Mouse (Mus musculus) right cerebral cortex, adult 2 months (tissue): Measurements from ENCODE around the gene Omp.
A peak's percentile ranks its signal among the peaks of the same experiment; 100 is the strongest.

Experiments used
- DNase-seq, 2 experiments: peaks; one replicate each; pipeline ENCODE4 v3.0.0; 2021 to 2022; ENCODE audit warnings: low spot score in 2 of 2

The Omp gene

DNA sequence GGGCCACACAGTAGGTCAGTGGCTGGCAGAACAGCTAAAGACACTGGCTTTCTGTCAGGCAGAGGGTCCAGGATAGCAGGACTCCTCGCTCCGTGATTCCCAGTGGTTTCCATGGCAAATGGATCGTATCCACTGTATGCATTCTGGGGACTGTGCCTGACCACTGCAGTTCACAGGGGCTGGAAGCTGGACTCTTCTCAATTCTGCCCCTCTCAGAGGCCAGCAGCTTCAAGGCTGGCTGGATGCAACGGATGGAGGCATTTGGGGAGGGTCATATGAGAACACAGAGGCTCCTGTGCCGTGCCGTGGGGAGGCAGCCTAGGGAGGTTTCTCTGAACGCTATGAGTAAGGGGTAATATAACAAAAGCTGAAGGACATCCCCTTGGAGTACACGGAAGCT, 3.1 kb downstream of the Omp start:
- no peak for DNase-seq

- DNase-seq = no peak
Observed at GRCm38 (mm10) chr7:98141206-98141605, 4.1 kb downstream of the Omp start.

- no peak for DNase-seq
Observed at GRCm38 (mm10) chr7:98140597-98140996, 4.7 kb downstream of the Omp start.

- no peak for DNase-seq
Observed at GRCm38 (mm10) chr7:98139216-98139615, 6.1 kb downstream of the Omp start.

DNA sequence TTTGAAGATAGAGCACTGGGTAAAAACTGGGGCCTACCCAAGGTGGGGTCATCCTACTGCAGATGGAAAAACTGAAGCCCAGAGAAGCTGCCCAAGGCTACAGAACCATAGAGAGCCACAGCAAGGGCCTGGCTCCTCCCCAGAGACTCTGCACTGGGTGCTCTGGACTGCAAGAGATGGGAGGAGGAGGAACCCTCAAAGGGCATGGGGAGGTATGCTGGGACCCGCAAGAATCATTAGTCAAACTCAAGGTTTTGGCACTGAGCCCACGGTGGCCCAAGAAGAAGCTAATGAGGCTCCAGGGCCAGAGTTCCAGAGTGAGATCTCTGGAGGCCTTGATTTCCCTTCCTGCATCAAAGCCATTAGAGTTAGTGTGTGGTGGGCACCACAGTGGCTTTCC, 7.3 kb downstream of the Omp start:
- no peak for DNase-seq

DNA sequence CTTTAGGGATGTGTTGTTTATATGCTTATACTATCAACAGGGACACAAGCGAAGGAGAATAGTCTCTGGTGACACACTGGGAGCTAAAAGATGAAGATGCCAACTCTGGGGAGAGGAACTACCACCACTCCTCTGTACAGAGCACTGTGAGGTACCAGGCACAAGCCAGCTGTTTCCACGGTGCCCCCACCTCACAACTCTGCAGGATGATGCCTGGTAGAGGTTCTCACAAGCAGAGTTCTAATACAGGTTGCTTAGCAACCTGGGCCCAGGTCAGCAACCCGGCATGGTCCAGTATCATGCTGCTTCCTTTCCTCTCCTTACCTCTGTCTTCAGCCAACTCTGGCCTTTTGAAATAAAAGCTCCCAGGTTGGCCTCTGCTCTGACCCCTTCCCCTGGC, 7.7 kb downstream of the Omp start:
- no peak for DNase-seq

- DNase-seq = no peak
Observed at GRCm38 (mm10) chr7:98131751-98132150, 13.6 kb downstream of the Omp start.

DNA sequence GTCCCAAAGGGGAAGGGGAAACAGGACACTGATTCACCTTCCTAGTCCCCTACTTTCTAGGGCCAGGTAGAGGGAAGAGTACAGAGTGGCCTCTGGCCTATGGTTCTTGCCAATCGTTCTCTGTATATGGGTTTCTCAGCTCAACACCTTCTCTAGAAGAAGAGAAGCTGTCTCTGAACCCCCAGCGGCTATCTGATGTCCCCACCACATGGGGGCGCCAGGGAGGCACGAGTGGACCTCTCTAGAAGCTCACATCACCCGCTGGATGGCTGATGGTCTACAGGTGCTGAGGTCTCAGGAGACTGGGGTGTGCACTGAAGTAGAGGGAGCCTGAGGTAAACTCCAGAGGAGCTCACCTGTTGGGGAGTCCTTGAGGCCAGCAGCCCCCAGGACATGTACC, 19.8 kb downstream of the Omp start:
- no peak for DNase-seq

DNA sequence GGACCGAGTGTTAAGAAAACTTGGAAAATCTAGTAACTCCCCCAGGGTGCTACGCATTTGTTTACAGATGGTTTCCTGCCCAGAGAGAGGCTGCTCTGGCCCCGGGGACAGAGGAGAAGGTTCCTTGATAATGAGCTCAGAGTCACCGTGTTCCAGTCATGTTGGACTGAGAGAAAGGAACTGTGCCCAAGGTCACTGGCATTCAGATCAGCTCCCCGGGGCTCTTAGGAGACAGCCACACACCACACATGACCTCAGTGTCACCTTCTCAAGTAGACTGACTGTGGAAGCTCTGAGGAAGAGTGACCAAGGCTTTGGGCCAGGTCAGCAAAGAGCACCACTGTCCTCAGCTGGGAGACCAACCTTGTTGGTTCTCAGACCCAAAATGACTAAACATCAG, 20.6 kb downstream of the Omp start:
- no peak for DNase-seq

GRCm38 (mm10) chr7:98121673-98122072, 23.6 kb downstream of the Omp start:
- DNase-seq = peak in 1 of 2 experiments; percentile 37

- no peak for DNase-seq
Observed at GRCm38 (mm10) chr7:98121241-98121640, 24.1 kb downstream of the Omp start.

DNA sequence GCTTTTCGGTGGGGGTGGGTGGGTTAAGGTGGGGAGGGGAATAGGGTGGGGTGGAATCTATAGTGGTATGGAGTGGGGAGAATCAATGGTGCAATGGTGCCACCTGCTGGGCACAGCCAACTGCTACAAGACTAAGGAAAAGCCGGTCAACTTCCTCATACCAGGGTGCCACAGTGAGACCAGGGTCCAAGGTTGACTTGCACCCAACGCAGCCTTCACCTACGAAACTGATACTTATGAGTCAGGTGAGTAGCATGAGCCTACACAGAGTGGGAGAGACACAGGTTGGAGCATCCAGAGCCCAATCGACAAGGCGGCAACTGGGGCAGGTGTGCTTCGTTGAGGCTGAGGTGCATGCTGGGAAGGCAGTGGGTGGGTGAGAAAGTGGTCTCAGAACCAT, 25.0 kb downstream of the Omp start:
- peak; percentile 77 for DNase-seq

GRCm38 (mm10) chr7:98119961-98120232, 25.4 kb downstream of the Omp start:
- no peak for DNase-seq

DNA sequence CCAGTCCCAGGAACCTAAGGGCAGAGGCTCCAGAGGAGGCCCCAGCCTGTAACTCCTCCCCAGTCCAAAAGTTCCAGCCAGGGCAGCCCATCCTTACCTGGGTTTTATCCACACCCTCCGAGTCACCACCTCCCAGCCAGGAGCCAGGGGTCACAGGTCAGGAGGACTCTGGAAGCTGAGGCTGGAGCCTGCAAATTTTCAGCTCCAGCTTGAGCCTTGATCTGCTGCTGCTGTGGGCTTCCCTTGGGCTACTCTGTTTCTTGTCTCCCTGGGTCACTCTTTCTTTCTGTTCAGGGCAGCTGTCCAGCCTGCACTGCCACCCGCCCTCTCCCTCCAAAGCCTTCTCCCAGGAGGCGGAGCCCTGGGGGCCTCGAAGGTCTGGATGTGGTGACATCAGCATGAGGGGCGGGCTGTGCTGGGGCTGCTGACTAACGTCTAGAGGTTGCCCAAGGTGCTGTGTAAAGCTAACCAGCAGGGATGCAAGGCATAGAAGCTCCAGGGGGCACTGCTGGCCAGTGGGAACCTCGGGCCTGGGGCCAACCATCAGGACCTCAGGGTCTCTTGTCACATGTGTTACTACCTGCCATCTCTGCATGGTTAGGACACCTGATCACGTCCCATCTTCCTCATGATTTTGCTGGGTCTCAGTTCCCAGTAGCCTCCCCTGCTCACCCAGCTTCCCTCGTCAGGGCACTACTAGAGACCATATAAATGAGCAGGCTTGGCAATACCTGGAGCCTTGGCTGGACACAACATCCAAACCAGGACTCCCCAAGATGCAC, 25.9 kb downstream of the Omp start, which contains the start of gene Myo7a:
TSS of gene Myo7a (minus strand) at position 346 of the 782 bp plus-strand sequence.
- no peak for DNase-seq

DNA sequence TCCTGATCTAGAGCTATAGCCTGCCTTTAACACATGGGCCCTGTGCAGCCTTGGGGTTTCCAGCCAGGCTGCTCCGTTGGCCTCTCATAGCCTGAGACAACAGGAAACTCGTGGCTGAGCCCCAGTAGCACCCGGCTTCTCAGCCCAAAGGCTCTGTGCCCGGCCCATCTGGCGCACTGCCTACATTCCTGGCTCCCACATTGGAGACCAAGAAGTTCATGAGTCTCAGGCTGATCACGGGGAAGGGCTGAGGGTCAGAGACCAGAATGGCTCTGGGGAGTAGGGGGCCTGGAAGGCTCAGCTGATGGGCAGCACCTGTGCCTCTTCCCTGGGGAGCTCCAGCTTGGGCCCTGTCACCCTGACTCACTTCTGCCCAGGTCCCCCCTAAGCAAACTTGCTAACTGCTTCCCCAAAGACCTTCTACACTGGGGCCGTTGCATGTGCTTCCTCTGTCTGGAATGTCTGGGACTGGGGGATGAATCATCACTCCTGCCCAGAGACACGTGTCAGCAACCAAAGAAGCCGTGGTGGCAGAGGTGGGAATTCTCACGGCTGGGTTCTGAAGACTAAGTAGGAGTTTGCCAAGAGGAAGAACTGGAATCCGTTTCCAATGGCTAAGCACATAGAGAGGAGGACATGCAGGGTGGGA, 28.2 kb downstream of the Omp start:
- DNase-seq = no peak

DNA sequence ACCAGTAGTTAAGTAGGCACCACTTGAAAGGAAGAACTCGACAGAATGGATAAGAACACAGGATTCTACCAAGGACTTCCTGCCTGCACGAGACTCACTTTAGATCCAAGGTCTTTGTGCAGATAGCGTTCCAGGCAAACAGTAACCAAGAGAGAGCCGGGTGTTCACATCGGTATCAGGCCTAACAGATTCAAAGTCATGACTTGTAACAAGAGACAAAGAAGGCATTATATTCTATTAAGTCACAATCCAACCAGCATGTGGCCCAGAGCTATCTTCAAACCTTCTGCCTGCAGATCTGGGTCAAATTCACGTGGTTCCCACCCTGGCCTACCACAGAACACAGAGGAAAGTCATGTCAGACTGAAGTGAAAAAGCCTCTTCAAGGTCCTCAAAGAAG, 30.6 kb downstream of the Omp start:
- DNase-seq = no peak

DNA sequence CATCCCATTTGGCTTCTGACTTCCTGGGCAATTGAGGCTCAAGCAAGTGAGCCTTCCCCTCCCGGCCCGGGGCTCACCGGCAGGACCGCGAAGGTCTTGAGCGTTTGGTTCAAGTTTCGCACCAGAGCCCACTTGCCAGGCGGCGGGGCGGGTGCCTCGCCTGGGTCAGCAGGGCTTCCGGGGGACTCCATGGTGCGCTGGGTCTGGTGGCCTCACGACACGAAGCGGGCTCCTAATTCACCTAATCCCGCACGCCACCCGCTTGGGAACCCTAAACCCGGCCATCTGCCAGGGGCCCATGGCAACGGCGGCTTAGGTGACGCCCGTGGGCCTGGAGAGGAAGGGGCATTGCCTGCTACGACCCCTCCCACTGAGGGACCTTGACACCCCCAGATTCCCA, 34.1 kb downstream of the Omp start:
- no peak for DNase-seq

GRCm38 (mm10) chr7:98109771-98110170, 35.5 kb downstream of the Omp start:
- DNase-seq = no peak

- DNase-seq = peak; percentile 20 to 32
Observed at GRCm38 (mm10) chr7:98108636-98109430, 36.5 kb downstream of the Omp start.

DNA sequence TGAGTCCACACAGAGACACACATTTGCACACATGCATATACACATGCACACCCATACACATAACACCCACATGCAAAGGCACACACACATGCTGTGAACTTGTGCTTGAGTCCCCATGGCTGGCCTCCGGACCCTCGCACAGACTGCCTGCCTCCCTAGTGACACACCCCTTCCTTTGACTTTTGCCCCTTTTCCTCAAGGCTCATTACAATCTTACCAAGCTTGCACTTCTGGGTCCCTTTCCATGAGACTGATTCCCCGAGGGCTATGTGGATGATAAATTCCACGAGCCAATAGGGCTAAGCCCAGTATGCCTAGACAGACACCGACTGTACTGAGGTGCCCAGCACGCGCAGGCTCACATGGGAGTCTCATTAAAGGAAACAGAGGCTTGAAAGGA, 39.0 kb downstream of the Omp start:
- no peak for DNase-seq

DNA sequence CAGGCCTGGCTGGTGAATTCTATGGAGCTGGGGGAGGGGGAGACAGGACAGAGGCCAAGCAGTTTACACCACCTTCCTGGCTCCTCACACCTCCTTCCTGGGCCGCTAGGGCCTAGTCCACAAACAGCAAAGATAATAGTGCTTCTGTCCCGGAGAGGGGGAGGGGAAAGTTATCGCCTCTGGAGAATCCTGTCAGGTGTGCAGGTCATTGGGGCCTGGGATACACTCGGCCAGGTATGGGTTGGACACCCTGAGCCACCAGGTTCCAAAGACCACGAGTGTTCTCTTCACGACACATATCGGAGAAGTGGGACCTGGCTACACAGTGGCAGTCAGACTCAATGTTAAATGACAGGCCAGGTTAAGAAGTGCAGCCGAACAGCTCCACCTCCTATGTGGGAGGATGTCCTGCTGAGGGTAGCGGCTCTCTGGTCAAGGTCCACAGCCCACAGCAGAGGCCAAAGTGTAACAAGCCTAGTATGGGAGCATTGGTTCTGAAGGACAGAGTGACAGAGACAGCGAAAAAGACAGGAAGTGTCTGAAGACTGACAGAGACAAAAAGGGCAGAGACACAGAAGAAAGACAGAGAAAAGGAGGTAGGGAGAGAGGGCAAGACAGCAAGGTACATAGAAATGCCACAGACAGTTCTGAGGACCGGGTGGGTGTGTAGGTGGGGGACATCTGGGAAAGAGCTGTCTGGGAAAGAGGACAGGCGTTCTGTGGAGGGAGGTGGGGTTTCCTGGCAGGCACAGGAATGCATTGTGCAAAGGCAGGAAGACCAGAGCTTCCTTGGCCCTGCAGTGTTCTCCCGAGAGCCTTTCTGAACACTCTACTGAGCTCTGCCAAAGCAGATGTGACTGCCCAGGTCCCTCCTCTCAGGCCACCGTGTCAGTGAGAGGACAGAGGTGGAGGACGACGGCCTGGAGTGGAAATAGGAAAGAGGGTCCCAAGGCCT, 40.5 kb downstream of the Omp start:
- DNase-seq = peak in 1 of 2 experiments; percentile 35

DNA sequence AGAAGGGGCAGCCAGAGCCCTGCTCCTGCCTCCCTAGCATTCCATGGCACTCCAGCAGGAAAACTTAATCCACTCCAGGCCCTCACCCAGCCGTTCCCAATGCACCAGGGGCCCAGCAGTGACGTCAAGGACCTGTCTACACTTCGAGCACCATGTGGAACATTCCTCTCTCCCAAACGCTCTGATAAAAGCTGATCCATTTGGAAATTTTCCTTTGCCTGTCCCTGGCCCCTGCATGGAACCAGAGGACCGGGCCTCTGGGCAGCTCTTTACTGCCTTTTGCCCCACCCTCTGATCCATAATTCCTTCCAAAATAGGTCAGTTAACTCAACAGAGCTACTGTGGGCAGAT, 41.4 kb downstream of the Omp start:
- DNase-seq = no peak
